Mouse (Mus musculus) limb, embryonic 10.5 days (tissue): ENCODE data around the gene Fn3krp. TPM values are rescaled to one million over a fixed set of nuclear protein-coding genes. Genes with fewer than 3 reads are reported as not detected.

ENCODE experiments used
- DNase-seq: peaks from one replicate; pipeline ENCODE4 v3.0.0-alpha.2; 2017; ENCODE audit warnings: low spot score
- H3K27ac ChIP-seq: fragments of 300-500 bp; sonication (generic); 2 replicates; pipeline ENCODE4 v1.5.1; 2016; ENCODE audit warnings: mild to moderate bottlenecking
- H3K27me3 ChIP-seq: fragments of 300-500 bp; sonication (generic); 2 replicates; pipeline ENCODE4 v1.6.1; 2016; ENCODE audit warnings: low read depth, mild to moderate bottlenecking; ENCODE audit not compliant: poor library complexity, severe bottlenecking
- H3K36me3 ChIP-seq: fragments of 300-500 bp; sonication (generic); 2 replicates; pipeline ENCODE4 v1.6.1; 2016; ENCODE audit warnings: mild to moderate bottlenecking, moderate library complexity
- H3K4me1 ChIP-seq: fragments of 300-500 bp; sonication (generic); 2 replicates; pipeline ENCODE4 v1.6.1; 2016
- H3K4me3 ChIP-seq: fragments of 300-500 bp; sonication (generic); 2 replicates; pipeline ENCODE4 v1.5.1; 2016; ENCODE audit warnings: mild to moderate bottlenecking, moderate library complexity
- H3K9me3 ChIP-seq: fragments of 300-500 bp; sonication (generic); replicated peaks from 2 replicates; pipeline ENCODE4 v1.6.1; 2016; ENCODE audit warnings: mild to moderate bottlenecking
- WGBS: fragments of 180-500 bp; shearing (Covaris S2); methylation state at CpG from one replicate; pipeline ENCODE4 v1.1.7; 2016; 5-methylcytosine and 5-hydroxymethylcytosine counted together
- microRNA-seq: library from miRNA; unstranded; fragments of <30 nt; microRNA quantifications from one replicate; pipeline ENCODE4, GENCODE M21; 2017
- polyA plus RNA-seq: library from polyadenylated mRNA; unstranded; fragments of >200 nt; fragmentation: Nextera tagmentation; extraction: Ambion mirVana; gene quantifications from 2 replicates; pipeline ENCODE4 v1.2.1, GENCODE M21; 2016

Gene Fn3krp
- polyA plus RNA-seq, 1 experiment from 2014 or later = 5.9 TPM

DNA sequence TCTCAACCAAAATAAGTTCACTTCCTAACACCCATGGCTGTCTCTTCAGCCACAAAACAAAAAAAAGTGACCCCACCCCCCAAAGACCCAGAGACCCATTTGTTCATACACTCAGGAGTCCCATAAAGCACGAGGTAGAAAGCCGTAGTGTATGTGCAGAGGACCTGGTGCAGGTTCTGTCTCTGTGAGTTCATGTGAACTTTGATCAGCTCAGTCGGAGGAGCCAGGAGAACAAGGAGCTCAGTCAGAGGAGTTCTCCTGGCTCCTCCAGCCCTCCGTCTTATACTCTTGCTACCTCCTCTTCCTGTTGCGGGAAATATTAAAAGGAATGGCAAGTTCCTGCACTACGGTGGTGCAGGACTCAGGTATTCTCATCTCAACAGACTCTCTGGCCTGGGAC is 46.2 kb downstream of the Fn3krp start:
- no peaks in the 10 kb centered on the region for H3K9me3 ChIP-seq
- H3K4me3 ChIP-seq = no peak overlapping the region
- peaks cover 8% of the 10 kb centered on the region; the same call in 1 of the 2 replicates for H3K4me1 ChIP-seq
- no peak for DNase-seq
- no peaks in the 10 kb centered on the region for H3K27me3 ChIP-seq
- 96% methylated on average over 6 of the region's 6 CpGs for WGBS
- peaks cover 46% of the 10 kb centered on the region for H3K36me3 ChIP-seq
- H3K27ac ChIP-seq = no peak overlapping the region

- WGBS = 84% methylated on average over 3 of the region's 3 CpGs
- H3K27me3 ChIP-seq = no peaks in the 10 kb centered on the region
- H3K9me3 ChIP-seq = no peaks in the 10 kb centered on the region
- no peak for DNase-seq
- no peak overlapping the region for H3K27ac ChIP-seq
- peaks cover 39% of the 10 kb centered on the region for H3K36me3 ChIP-seq
- peaks cover 8% of the 10 kb centered on the region; the same call in 1 of the 2 replicates for H3K4me1 ChIP-seq
- H3K4me3 ChIP-seq = no peak overlapping the region
Observed at GRCm38 (mm10) chr11:121474831-121475230, 53.6 kb downstream of the Fn3krp start.

GRCm38 (mm10) chr11:121475699-121476415 is 54.7 kb downstream of the Fn3krp start:
- 41% methylated on average over 9 of the region's 9 CpGs for WGBS
- Histone ChIP-seq H3K27ac (no peak overlapping the region), H3K4me3 (no peak overlapping the region), H3K27me3 (no peaks in the 10 kb centered on the region), H3K9me3 (no peaks in the 10 kb centered on the region), H3K4me1 (peaks cover 5% of the 10 kb centered on the region; the same call in 1 of the 2 replicates), H3K36me3 (peaks cover 38% of the 10 kb centered on the region)
- peak; percentile 77 for DNase-seq

- Histone ChIP-seq H3K27me3 (no peaks in the 10 kb centered on the region), H3K27ac (no peak overlapping the region), H3K36me3 (peaks cover 49% of the 10 kb centered on the region), H3K4me3 (no peak overlapping the region), H3K4me1 (no peaks in the 10 kb centered on the region), H3K9me3 (no peaks in the 10 kb centered on the region)
- WGBS = 88% methylated on average over 15 of the region's 15 CpGs
- no peak for DNase-seq
Observed at GRCm38 (mm10) chr11:121479476-121480203, 58.4 kb downstream of the Fn3krp start.

Small RNAs within 50 kb of the gene (microRNA-seq; reads per million reads assigned to microRNA genes)
- 0.88 reads per million for gene Mir7236

Other genes starting within 250 kb of the Fn3krp start
- 5.7 and 9.0 TPM in 2 replicates for gene Hexdc, start 217.0 kb upstream of the Fn3krp start, polyA plus RNA-seq
- gene Ogfod3, start 216.7 kb upstream of the Fn3krp start, polyA plus RNA-seq = 17.0 and 19.1 TPM in 2 replicates
- 29.4 and 33.8 TPM in 2 replicates for gene Cybc1, start 192.1 kb upstream of the Fn3krp start, polyA plus RNA-seq
- 40.8 and 60.4 TPM in 2 replicates for gene Narf, start 184.1 kb upstream of the Fn3krp start, polyA plus RNA-seq
- 11.0 and 11.1 TPM in 2 replicates for gene Foxk2, start 161.4 kb upstream of the Fn3krp start, polyA plus RNA-seq
- gene Wdr45b, start 67.0 kb upstream of the Fn3krp start, polyA plus RNA-seq = 108 and 119 TPM in 2 replicates
- 0.54 and 1.2 TPM in 2 replicates for gene Rab40b, start 33.1 kb upstream of the Fn3krp start, polyA plus RNA-seq
- 0.04 and 0.23 TPM in 2 replicates for gene Fn3k, start 13.5 kb downstream of the Fn3krp start, polyA plus RNA-seq
- 47.8 and 54.9 TPM in 2 replicates for gene Tbcd, start 30.5 kb downstream of the Fn3krp start, polyA plus RNA-seq
- gene Zfp750, start 97.9 kb downstream of the Fn3krp start, polyA plus RNA-seq = 0.51 and 1.4 TPM in 2 replicates